Mouse (Mus musculus): ENCODE results near the gene Mcemp1.

The Mcemp1 gene

DNA sequence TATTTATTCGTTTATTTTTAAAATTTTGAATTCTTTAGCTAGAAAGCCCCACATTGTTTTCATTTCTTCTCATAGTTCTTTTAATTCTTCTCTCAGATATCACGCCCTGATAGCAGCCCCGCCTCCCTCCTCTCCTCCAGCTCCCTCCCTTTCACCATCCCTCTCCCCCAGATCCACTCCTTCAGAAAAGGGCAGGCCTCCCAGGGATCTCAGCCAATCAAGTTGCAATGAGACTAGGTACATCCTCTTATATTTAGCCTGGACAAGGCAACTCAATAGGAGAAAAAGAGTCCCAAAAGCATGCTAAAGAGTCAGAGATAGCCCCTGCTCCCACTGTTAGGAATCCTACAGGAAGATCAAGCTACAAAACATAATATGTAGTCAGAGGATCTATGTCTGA is 9.1 kb downstream of the Mcemp1 start:
- DNase-seq: no peak

DNA sequence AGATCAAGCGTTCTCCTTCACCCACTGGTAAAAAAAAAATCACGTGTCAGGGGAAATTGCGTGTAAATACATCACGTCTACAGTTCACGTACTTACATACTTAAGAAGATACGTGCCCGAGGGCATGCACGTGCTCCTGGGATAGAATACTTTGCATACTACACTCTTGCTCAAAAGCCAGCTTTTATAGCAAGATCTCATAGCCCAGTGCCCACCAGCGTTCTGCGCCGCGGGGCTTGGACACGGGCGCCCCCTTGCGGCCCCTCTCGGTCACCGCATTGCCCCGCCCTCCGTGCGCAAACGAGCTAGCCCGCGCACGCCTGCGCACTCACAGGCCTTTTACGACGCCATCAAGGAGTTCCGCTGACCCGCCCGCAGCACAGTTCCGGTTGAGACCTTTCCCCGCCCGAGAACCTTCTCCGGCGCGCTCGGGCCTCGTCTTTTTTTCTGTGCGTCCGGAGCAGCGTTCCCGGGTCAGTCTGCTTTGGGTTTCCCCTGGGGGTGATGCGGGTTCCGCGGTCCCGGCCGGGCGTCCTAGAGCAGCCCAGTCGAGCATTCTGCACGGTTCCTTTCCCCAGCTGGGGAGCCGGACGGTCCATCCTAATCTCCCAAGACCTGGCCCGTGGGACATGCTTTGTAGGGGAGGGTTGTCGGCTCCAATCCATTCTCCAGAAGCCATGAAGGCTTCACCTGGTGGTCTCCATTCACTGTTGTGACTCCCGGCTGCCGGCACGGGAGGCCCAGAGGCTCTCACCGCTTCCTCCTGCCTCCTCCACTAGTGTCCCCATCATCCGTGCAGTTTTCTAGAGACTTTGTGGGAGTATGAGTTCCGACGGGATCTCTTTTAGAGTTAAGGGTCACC is 10.8 kb downstream of the Mcemp1 start, which contains the start of gene Trappc5:
Gene Trappc5 (plus strand): TSS at position 169 of the 862 bp plus-strand sequence.
- peak; percentile 96 for DNase-seq

DNA sequence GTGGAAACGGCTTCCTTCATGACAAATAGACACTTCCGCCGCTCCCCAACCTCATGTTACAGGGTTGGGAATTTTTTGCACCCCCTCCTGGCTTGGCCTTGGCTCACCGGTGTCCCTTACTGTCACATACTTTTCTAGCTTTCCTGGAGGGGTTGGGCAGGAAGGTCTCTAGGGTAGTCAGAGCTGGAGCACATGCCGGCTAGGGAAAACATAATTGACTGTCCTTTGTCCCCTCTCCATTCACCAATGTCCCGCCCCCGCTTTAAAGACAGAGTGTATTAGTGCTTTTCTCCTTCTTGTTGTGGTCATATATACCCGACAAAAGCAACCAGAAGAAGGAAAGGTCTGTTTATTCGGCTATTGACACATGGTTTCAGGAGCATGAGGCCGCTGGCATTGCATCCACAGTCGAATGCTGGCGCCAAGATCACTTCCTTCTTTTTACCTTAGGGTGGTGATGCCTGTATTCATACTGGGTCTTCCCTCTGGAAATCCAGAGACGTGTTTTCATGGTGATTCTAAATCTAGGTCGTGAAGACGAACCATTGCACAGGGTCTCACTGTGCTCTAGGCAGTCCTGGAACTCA is 11.5 kb downstream of the Mcemp1 start:
- DNase-seq: peak; percentile 30

DNA sequence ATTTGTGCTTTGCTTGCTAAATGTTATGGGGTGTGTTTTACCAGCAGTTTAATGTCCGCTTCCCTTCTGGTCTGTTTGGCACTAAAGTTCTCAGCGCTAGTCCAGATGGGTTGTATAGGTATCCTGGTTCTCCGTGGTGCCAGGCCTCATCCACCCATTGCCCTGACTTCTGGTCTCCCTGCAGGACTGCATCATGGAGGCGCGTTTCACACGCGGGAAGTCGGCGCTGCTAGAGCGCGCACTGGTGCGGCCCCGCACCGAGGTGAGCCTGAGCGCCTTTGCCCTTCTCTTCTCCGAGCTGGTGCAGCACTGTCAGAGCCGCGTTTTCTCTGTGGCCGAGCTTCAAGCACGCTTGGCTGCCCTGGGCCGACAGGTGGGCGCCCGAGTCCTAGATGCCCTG is 13.3 kb downstream of the Mcemp1 start:
- DNase-seq: no peak

DNA sequence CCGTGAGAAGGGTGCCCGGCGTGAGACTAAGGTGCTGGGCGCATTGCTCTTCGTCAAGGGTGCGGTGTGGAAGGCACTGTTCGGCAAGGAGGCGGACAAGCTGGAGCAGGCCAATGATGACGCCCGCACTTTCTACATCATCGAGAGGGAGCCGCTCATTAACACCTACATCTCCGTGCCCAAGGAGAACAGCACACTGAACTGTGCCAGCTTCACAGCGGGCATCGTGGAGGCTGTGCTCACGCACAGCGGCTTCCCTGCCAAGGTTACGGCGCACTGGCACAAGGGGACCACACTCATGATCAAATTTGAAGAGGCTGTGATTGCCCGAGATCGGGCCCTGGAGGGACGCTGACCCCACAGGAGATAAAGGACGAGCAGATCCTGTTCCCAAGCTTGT is 13.7 kb downstream of the Mcemp1 start:
- no peak for DNase-seq

DNA sequence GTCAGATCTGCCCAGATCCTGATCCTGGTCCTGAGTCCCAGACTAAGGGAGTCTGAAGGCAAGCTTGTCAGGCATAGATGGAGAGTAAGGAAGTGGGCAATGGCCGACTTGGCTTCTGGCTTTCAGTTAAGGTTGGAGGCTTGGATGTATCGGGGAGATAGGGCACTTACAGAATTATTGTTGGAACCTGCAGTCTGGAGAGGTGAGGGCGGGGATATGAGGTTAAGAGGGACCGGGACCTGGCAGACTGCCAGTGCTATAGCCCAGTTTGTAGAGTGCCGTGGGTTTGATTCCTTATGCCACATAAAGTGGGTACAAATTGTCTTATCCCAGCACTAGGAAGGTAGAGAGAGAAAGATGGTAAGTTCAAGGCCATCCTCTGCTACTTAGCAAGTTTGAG is 14.1 kb downstream of the Mcemp1 start:
- DNase-seq: no peak

DNA sequence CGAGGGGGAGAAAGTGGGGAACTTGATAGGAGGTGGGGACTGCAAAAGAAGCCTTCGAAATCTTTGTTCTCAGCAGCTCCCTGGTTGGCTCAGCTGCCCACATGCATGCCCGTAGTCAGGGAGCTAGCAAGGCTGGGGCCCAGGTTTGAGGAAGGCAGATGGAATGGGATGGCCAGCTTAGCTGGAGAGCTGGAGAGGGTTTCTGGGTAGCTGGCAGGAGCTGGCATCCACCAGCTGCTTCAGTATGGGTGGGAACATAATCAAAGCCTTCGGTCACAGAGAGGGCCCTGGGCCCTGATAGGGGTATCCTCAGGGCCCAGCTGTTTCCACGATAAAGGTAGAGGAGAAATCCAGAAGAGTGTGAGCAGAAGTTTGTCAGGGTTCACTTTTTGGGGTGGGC is 16.9 kb downstream of the Mcemp1 start:
- DNase-seq: no peak

DNA sequence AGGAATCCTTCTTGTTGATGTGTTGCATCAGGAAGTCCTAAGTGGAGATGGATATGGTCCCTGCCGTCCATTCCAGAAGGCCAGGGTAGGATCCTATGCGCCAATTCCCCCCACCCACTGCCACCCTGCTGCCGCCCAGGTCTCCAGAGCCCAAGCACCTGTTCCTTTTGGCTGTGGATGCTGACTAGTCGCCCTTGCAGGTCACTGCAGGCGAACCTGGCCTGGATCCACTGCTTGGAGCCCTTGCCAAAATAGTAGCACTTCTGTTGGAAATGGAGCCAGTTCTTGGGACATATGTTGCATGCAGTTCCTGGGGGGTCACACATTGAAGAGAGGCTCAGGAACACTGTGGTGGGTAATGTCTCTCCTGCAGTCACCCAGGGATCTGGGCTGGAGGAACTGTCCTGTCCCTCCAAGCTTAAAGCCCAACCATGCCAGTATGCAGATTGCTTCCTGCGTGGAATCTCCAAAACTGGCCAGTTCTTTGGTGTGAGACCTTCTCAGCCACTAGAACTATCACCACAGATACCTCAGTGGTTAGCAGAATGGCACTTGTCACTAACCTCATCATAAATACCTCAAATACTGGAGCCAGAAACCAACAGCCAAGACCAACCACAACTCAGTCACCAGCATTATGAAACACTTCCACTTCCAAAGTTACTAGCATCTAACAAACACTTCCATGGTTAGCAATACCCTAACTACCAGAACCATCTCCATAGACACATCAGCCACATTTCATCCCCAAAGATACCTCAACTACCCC is 18.0 kb downstream of the Mcemp1 start:
- no peak for DNase-seq

DNA sequence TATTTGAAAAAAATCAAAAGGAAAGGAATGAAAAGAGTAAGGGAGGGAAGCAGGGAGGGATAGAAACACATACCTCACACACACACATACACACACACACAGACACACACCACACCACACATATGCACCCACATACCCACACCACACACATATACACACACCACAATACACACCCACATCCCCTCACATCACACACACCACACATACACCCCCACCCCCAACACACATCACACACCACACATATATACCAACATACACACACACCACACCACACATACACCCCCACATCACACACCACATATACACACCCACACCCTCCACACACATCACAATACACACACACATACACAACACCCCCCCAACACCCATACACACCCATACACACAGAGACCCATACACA is 19.0 kb downstream of the Mcemp1 start:
- DNase-seq: no peak

DNA sequence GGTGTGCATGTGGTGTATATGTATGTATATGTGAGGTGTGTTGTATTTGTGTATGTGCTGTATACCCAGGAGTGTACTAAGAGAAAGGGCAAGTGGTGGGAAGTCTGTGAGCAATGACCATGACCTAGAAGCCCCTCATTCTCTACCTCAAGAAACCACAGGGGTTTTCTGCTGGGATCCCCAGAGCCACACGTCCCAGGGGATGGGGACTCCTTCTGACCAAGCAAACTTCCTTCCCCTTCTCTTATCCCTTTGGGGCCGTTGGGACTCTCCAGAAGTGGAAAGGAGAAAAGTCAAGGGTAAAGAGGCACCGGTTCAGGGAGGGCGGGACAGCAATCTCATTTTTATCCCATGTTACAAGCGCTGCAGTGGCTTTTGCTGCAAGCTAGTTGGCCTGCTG is 19.9 kb downstream of the Mcemp1 start:
- no peak for DNase-seq

DNA sequence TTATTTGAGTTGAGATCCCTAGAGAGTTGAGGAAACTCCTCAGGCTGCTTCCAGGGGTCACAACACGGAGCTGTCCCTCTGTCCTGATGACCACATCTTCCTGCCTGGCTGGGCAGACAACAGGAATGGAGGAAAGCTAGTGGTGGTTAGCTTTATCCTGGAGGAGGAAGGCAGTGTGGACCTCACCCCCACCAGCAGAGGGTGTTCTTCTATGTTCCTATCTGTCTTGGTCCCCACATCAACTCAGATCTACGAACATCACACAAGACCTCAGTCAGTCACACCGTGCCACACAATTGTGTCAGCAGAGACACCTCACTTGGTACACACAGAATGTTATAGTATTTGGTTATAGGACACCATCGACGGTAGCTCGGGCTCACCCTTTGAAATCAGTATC is 22.0 kb downstream of the Mcemp1 start:
- DNase-seq: no peak

DNA sequence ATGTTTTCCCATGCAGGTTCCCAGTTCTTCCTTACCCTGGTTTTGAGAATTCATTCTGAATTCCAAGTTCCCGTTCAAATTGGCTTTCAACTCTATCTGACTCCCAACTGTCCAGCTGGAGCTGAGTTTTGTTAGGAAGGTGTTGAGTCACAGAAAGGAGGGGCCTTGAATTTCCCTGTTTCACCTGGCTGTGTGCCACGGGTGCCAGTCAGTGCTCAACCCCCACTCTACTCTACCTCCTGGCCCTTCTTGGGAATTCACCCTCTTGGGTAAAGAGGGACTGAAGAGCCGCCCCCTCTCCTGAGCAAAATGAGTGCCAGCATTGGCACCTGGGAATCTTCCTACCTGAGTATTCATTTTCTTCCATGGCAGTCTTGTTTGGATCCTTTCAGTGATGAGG is 25.2 kb downstream of the Mcemp1 start:
- DNase-seq: no peak

DNA sequence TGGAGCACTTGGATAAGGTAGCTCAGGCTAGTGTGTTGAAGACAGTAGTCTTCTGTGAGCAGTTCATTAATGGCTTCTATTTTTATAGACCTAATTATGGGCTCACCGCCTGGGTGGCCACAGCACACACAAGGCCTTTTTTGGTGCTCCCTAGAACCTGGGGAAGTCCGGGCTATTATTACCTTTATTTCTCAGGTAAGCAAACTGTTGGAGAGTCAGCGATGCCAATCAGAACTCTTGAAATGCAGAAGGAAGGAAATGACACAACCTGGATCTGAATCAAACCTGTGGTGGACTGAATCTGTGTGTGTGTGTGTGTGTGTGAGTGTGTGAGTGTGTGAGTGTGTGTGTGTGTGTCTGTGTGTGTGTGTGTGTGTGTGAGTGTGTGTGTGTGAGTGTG is 28.6 kb downstream of the Mcemp1 start, which contains the start of gene Fcer2a:
Gene Fcer2a (minus strand): TSS at position 55 of the 400 bp plus-strand sequence.
- no peak for DNase-seq

DNA sequence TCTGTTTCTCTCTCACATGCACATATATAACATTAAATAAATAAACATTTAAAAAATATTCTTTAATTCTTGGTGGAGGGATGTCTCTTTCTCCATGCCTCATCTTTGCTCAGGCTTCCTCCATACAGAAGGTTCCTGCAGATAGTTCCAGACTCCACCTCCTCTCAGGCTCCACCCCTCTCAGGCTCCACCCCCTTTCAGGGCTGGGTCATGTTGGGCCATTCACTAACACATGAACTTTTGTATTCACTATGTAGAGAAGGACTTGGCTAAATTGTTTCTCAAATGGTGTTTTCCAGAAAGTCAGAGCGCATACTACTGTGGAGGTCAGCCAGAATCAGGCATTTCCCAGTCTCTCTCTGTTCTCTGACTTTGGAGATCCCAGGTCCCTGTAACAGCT is 35.9 kb downstream of the Mcemp1 start:
- no peak for DNase-seq

DNA sequence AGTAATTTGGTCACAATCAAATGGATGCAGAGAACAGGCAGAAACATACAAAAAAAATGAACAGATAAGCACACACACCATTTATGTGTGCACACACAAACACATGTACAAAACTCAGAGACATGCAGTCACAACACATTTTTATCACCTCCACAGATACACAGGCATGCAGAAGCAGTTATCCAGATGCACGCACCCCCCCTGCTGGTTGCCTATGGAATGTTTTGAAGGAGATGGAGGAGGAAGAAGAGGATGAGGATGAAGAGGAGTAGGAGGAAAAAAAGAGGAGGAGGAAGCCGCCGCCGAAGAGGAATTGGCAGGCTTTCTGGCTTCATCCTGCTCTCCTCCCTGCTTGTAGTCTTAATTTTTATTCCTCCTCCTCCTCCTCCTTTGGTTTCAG is 40.2 kb downstream of the Mcemp1 start:
- DNase-seq: no peak

DNA sequence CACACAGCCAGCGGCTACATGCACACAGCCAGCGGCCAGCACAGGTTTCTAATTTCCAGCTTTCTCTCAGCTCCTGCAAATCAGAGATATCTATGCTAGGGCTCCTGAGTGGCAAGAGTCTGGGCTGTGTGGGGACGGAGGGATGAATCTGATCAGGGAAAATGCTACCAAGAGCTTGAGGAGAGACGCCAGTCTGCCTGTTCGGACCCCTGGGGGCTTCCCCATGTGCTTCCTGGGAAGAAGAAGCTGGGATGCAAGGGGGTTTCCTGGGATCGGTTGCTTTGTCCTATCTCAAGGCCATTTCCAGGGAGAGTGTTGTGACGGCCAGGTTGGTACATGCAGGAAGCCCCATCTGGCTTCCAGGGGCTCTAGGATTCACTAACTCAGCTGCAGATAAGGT is 42.1 kb downstream of the Mcemp1 start:
- DNase-seq: no peak

DNA sequence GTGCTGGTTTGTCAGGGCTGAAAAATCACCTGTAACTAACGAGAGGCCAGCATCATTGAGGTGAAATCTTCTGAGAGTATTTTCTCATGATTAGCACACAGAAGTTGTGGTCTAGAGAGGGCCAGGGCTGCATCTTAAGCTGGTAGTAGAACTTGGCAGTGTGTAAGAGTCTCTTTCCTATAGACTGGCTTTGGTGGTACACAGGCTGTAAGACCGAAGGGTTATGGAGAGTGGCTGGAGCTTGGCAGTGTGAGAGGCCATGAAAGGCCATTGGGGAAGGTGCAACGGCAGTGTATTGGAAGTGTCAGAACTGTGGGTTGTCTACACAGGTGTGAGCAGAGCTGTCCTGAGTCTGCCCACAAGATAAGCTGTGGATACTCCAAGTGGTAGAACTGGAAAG is 44.8 kb downstream of the Mcemp1 start:
- no peak for DNase-seq

DNA sequence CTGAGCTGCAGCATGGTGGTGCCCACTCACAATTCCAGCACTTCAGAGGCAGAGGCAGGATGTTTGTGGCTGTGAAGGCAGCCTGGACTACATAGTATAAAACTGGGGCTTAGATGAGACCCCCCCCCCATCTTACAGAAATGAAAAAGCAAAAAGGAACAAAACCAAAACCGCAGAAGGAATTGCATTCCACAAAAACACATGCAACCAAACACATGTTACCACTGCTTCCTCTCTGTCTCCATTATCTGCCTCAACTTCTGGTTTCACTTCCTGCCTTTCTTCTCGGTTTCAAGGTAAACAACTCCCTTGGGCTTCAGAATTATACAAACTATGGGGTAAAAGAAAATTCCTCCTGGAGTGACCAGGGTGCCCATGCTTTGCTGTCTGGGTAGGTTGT is 46.1 kb downstream of the Mcemp1 start:
- no peak for DNase-seq

DNA sequence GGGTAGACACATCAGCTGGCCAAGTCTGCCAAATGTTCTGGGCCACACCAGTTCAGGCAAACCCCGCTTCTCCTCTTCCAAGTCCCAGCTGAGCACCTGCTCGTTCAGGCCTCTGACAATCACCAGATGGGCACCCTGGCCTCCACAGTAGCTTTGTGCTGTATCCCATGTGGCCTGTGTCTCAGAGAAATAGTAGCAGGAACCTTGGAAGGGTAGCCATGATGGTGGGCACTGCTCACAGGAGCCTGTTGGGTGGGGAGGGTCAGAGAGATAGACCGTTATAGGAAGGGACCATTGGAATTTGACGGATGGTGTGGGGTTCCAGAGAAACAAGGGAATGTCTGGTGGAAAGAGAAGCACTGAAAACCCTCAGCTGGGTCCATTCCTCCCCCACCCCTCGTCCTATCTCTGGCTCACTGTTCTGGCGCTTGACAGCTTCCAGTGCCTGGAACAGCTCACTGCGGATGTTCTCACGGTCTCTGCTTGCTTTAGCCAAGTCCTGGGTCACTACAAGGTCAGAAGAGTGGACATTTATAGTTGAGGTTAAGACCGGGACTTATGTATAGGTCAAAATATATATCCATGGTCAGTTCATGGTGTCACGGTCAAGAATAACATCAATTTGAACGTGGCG is 51.9 kb downstream of the Mcemp1 start:
- DNase-seq: no peak

DNA sequence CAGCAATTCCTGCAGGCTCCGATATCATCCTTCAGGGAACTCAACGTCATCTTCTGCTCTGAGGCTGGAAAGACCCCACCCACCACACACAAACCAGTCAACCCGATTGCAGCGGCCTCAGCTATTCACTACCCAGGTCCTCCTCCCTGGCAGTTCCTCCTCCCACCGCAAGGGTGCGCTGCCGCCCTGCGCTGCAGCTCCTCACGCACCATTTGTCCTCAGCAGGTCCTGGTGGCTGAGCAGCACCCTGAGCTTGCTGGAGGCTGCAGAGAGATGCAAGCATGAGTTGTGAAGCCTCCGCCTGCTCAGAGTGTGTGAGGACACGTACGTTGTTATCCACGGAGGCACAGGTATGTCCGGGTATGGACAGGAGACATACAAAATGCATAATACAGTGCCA is 53.0 kb downstream of the Mcemp1 start:
- peak; percentile 68 for DNase-seq

Data from kidney, postnatal 14 days (tissue).